Mouse (Mus musculus) bone marrow, adult 2 months (tissue): ENCODE results near the gene Fosl2.

Experiments
- CTCF ChIP-seq: fragments of 200-500 bp; IDR thresholded peaks from 2 replicates; pipeline ENCODE4 v1.5.1; 2011; ENCODE audit warnings: low read length, control low read depth; ENCODE audit not compliant: control insufficient read depth, insufficient read depth
- POLR2A ChIP-seq: fragments of 200-500 bp; IDR thresholded peaks from 2 replicates; pipeline ENCODE4 v1.6.1; 2011; ENCODE audit warnings: low read depth, mild to moderate bottlenecking, control low read depth, low read length, borderline replicate concordance; ENCODE audit not compliant: control insufficient read depth

DNA sequence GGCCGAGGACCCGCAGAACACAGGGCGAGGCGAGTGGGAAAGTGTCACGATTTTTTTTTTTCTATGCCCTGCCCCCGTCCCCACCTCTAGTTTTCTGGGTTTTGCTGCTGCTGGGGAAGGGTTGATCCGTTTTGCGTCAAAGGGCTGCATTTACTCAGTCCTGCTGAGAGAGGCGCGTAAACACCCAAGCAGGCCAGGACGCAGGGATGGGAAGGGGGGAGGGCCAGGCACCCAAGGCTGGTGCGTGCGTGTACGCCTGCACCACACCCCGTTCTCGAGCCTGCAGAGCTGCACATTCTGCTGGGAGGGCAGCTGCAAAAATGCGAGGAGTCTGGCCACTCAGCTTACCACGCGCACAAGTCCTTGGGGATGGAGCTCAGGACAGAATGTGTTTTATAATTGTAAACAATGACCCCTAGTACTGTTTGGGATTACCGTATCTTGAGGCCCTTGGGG is 2.0 kb upstream of the Fosl2 start:
- TF ChIP-seq CTCF (0 out of 2 replicates have a peak, but pooled peaks have one; percentile 1), POLR2A (peak; percentile 63; the same call in 1 of the 2 replicates)
